Mouse (Mus musculus) forebrain, embryonic 16.5 days (tissue): ENCODE measurements around the gene Prlh. TPM values are rescaled to one million over a fixed set of nuclear protein-coding genes. Genes with fewer than 3 reads are reported as not detected.
A peak's percentile ranks its signal among the peaks of the same experiment; 100 is the strongest.

Experiments used
- ATAC-seq: fragments of 200-750 bp; cut with Nextera tagmentation; 2 replicates; pipeline ENCODE4 v1.8.0; 2017; ENCODE audit warnings: mild to moderate bottlenecking, moderate library complexity
- H3K27ac ChIP-seq: fragments of 300-500 bp; sonication (generic); 2 replicates; pipeline ENCODE4 v1.5.1; 2014; ENCODE audit warnings: low read length, control low read depth
- H3K27me3 ChIP-seq: fragments of 300-500 bp; sonication (generic); replicated peaks from 2 replicates; pipeline ENCODE4 v1.6.1; 2014; ENCODE audit warnings: low read length; ENCODE audit not compliant: control insufficient read depth, insufficient read depth
- H3K36me3 ChIP-seq: fragments of 300-500 bp; sonication (generic); 2 replicates; pipeline ENCODE4 v1.6.1; 2014; ENCODE audit not compliant: control insufficient read depth, insufficient read depth
- H3K4me1 ChIP-seq: fragments of 300-500 bp; sonication (generic); replicated peaks from 2 replicates; pipeline ENCODE4 v1.6.1; 2014; ENCODE audit warnings: low read length; ENCODE audit not compliant: control insufficient read depth, insufficient read depth
- H3K4me2 ChIP-seq: fragments of 300-500 bp; sonication (generic); 2 replicates; pipeline ENCODE4 v1.6.1; 2014; ENCODE audit warnings: mild to moderate bottlenecking, low read length, control low read depth
- H3K4me3 ChIP-seq: fragments of 300-500 bp; sonication (generic); replicated peaks from 2 replicates; pipeline ENCODE4 v1.5.1; 2014; ENCODE audit warnings: mild to moderate bottlenecking, low read length, control low read depth
- H3K9ac ChIP-seq: fragments of 300-500 bp; sonication (generic); replicated peaks from 2 replicates; pipeline ENCODE4 v1.6.1; 2014; ENCODE audit warnings: low read depth, low read length, control low read depth
- H3K9me3 ChIP-seq: fragments of 300-500 bp; sonication (generic); 2 replicates; pipeline ENCODE4 v1.6.1; 2016; ENCODE audit warnings: low read length; ENCODE audit not compliant: control insufficient read depth
- WGBS: fragments of 180-500 bp; shearing (Covaris S2); extraction: QIAGEN DNeasy Blood & Tissue Kit; methylation state at CpG from one replicate; pipeline ENCODE4 v1.1.7; 2014; 5-methylcytosine and 5-hydroxymethylcytosine counted together
- polyA plus RNA-seq: library from polyadenylated mRNA; unstranded; fragments of >200 nt; fragmentation: Nextera tagmentation; extraction: Ambion mirVana; gene quantifications from 2 replicates; pipeline ENCODE4 v1.2.1, GENCODE M21; 2015

Gene Prlh
- polyA plus RNA-seq, 1 experiment from 2014 or later = not detected

GRCm38 (mm10) chr1:90995916-90996315, 43.0 kb downstream of the Prlh start:
- Histone ChIP-seq H3K4me2 (no peak overlapping the region), H3K9me3 (no peaks in the 10 kb centered on the region), H3K27me3 (no peaks in the 10 kb centered on the region), H3K9ac (no peak overlapping the region), H3K36me3 (no peaks in the 10 kb centered on the region), H3K4me3 (no peak overlapping the region), H3K4me1 (peaks cover 10% of the 10 kb centered on the region), H3K27ac (no peak overlapping the region)
- no peak for ATAC-seq
- 91% methylated on average over 1 of the region's 1 CpGs for WGBS

DNA sequence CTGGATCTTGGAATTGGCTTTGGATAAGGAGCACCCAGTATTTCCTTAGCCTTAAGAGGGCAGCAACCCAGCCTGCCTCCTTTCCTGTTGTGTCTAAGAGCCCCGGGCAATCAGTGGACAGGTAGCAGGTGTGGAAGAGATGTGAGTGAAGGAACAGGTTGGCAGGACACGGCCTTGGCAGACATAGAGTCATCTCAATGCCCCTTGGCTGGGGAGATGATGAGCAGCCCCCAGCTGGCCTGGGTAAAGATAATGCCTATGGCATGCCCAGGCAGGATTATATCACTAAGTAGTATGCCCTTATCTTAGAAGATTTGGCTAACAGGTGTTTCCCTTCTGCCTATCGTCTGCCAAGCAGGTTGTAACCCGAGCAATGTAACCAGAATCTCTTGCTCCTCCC, 44.2 kb downstream of the Prlh start:
- WGBS = 75% methylated on average over 4 of the region's 4 CpGs
- ATAC-seq = no peak
- Histone ChIP-seq H3K9ac (no peak overlapping the region), H3K4me1 (peaks cover 10% of the 10 kb centered on the region), H3K27me3 (no peaks in the 10 kb centered on the region), H3K4me2 (no peak overlapping the region), H3K36me3 (no peaks in the 10 kb centered on the region), H3K9me3 (no peaks in the 10 kb centered on the region), H3K27ac (no peak overlapping the region), H3K4me3 (no peak overlapping the region)

DNA sequence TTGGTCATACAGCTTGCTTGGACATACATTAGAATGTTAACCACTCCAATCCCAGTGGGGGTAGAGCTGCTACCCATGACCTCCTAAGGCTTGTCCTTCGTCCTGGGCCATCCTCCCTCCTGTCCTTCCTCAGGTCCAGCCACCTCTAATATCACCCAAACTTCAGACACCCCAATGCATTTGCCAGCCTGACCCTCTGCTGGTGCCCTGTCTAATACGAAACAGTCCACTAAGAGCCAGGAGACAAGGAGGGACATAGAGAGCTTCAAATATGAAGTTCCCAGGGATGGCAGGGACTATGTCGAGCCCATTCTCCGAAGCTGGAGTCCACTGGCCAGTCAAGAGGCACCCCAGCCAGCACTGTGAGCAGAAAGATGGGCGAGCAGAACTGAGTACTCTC, 44.7 kb downstream of the Prlh start:
- Histone ChIP-seq H3K9me3 (no peaks in the 10 kb centered on the region), H3K4me1 (peaks cover 10% of the 10 kb centered on the region), H3K27ac (no peak overlapping the region), H3K36me3 (no peaks in the 10 kb centered on the region), H3K4me3 (no peak overlapping the region), H3K9ac (no peak overlapping the region), H3K27me3 (no peaks in the 10 kb centered on the region), H3K4me2 (no peak overlapping the region)
- WGBS = 85% methylated on average over 5 of the region's 5 CpGs
- no peak for ATAC-seq

DNA sequence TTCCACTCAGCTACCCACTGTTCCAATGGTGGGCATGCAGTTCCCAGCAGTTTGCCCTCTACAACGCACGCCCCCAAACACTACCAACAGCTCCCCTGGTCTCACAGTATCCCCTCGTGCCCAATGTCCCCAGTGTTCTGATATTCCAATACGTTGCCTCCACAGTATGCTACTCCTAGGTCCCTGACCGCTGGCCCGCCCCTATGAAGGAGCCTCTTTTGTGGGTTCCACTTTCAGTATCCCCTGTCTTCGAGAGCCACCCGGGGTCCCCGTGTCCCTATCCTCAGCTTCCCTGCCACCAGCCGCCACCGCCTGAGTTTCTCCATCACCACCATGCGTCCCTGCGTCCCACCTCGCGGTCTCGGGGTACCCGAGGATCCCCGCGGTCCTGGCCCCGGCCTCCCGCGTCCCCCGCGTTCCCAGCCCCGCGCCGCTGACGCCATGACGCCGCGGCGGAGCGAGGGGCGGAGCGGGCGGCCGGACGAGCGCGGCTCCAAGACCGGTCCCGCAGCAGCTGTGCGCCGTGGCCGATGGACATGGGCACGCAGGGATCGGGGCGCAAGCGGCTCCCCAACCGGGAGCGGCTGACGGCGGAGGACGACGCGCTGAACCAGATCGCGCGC, 45.5 kb downstream of the Prlh start, which contains the start of gene Lrrfip1:
TSS of gene Lrrfip1 (plus strand) at position 470 of the 623 bp plus-strand sequence.
- H3K9ac ChIP-seq = peak within 1 kb of the TSS; percentile 77
- H3K4me3 ChIP-seq = peak within 1 kb of the TSS; percentile 79
- H3K9me3 ChIP-seq = no peaks in the 10 kb centered on the region
- ATAC-seq = peak; percentile 78
- WGBS = 1% methylated on average over 59 of the region's 59 CpGs
- peaks cover 10% of the 10 kb centered on the region for H3K4me1 ChIP-seq
- no peaks in the 10 kb centered on the region for H3K36me3 ChIP-seq
- H3K27ac ChIP-seq = 0 out of 2 replicates have a peak within 1 kb of the TSS, but pooled peaks have one; percentile 18
- no peaks in the 10 kb centered on the region for H3K27me3 ChIP-seq
- peak within 1 kb of the TSS; percentile 86 for H3K4me2 ChIP-seq

DNA sequence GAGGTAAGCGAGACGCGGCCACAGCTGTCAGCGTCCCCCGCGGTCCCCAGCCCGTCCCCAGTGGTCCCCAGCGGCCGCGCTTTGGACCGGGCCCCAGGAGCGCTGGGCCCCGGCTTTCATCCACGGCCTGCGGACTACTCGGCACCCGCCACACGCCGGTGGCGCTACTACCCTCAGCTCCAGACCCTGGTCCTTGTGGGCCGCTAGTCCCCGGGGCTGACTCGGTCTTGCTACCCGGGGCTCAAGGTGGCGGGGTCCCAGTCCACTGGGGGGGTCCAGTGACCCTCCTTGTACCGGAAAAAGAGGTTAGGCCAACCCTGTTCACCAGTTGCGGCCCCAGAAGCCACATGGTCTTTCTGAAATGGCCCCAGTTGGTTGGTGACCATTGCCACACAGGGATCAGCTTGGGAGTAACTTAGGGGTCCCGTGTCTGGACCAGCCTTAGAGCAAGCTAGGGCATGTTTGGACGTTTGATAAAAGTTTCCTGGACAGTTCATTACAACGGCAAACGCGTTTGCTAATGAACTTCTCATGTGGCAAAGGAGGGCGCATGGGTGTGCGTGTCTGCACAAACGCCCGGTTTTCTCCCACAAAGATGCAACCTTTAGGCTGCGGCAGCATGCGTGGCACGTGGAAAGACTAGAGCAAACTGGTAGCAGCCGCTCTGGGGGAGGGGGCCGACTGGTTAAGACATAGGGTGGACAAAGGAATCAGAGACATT, 46.1 kb downstream of the Prlh start:
- H3K9me3 ChIP-seq = no peaks in the 10 kb centered on the region
- no peak overlapping the region for H3K27ac ChIP-seq
- ATAC-seq = peak; percentile 78
- H3K4me2 ChIP-seq = peak overlapping the region; percentile 86
- peak overlapping the region; percentile 79 for H3K4me3 ChIP-seq
- H3K27me3 ChIP-seq = no peaks in the 10 kb centered on the region
- WGBS = under 1% methylated on average over 41 of the region's 41 CpGs
- H3K4me1 ChIP-seq = peaks cover 10% of the 10 kb centered on the region
- H3K36me3 ChIP-seq = no peaks in the 10 kb centered on the region
- H3K9ac ChIP-seq = peak overlapping the region; percentile 77

- Histone ChIP-seq H3K4me3 (peak overlapping the region; percentile 79), H3K4me2 (peak overlapping the region; percentile 86), H3K27me3 (no peaks in the 10 kb centered on the region), H3K9ac (peak overlapping the region; percentile 77; the same call in 1 of the 2 replicates), H3K9me3 (no peaks in the 10 kb centered on the region), H3K4me1 (peaks cover 10% of the 10 kb centered on the region), H3K27ac (no peak overlapping the region), H3K36me3 (no peaks in the 10 kb centered on the region)
- WGBS = 65% methylated on average over 10 of the region's 10 CpGs
- ATAC-seq = no peak
These were observed 47.1 kb downstream of the Prlh start for GRCm38 (mm10) chr1:90999911-91000601.

GRCm38 (mm10) chr1:91001101-91001500, 48.2 kb downstream of the Prlh start:
- H3K9me3 ChIP-seq = no peaks in the 10 kb centered on the region
- no peak overlapping the region for H3K9ac ChIP-seq
- H3K4me2 ChIP-seq = no peak overlapping the region
- WGBS = 94% methylated on average over 3 of the region's 3 CpGs
- H3K4me1 ChIP-seq = peaks cover 10% of the 10 kb centered on the region
- H3K27me3 ChIP-seq = no peaks in the 10 kb centered on the region
- H3K36me3 ChIP-seq = no peaks in the 10 kb centered on the region
- ATAC-seq = no peak
- no peak overlapping the region for H3K27ac ChIP-seq
- H3K4me3 ChIP-seq = no peak overlapping the region

GRCm38 (mm10) chr1:91001871-91002539, 49.1 kb downstream of the Prlh start:
- 81% methylated on average over 3 of the region's 3 CpGs for WGBS
- no peak overlapping the region for H3K4me3 ChIP-seq
- H3K4me1 ChIP-seq = peaks cover 10% of the 10 kb centered on the region
- no peak for ATAC-seq
- no peak overlapping the region for H3K4me2 ChIP-seq
- H3K36me3 ChIP-seq = no peaks in the 10 kb centered on the region
- no peak overlapping the region for H3K9ac ChIP-seq
- no peaks in the 10 kb centered on the region for H3K27me3 ChIP-seq
- no peak overlapping the region for H3K27ac ChIP-seq
- no peaks in the 10 kb centered on the region for H3K9me3 ChIP-seq

- 92% methylated on average over 3 of the region's 3 CpGs for WGBS
- Histone ChIP-seq H3K4me3 (no peak overlapping the region), H3K4me2 (no peak overlapping the region), H3K36me3 (no peaks in the 10 kb centered on the region), H3K4me1 (peaks cover 10% of the 10 kb centered on the region), H3K9ac (no peak overlapping the region), H3K9me3 (no peaks in the 10 kb centered on the region), H3K27ac (no peak overlapping the region), H3K27me3 (no peaks in the 10 kb centered on the region)
- no peak for ATAC-seq
These were observed 49.7 kb downstream of the Prlh start for GRCm38 (mm10) chr1:91002641-91003040.
